Mouse (Mus musculus) spleen, adult 2 months (tissue): ENCODE results near the gene Smpd3. TPM values are rescaled to one million over a fixed set of nuclear protein-coding genes. Genes with fewer than 3 reads are reported as not detected.

Source experiments
- DNase-seq, 2 experiments: peaks; one replicate each; pipeline versions ENCODE4 v3.0.0 to v3.0.0-alpha.2; 2012 to 2021; ENCODE audit warnings: low spot score in 2 of 2, low read depth in 1 of 2
- H3K27ac ChIP-seq: fragments of 200-500 bp; 2 replicates; pipeline ENCODE4 v1.5.1; 2012; ENCODE audit warnings: low read length, inconsistent platforms; ENCODE audit not compliant: insufficient read depth
- H3K27me3 ChIP-seq: fragments of 200-500 bp; 2 replicates; pipeline ENCODE4 v1.6.1; 2012; ENCODE audit warnings: mild to moderate bottlenecking, moderate library complexity, low read length, inconsistent platforms; ENCODE audit not compliant: control insufficient read depth, insufficient read depth
- H3K36me3 ChIP-seq: fragments of 200-500 bp; 2 replicates; pipeline ENCODE4 v1.6.1; 2012; ENCODE audit warnings: mild to moderate bottlenecking, low read length, inconsistent platforms; ENCODE audit not compliant: control insufficient read depth, insufficient read depth
- H3K4me1 ChIP-seq: fragments of 200-500 bp; 2 replicates; pipeline ENCODE4 v1.6.1; 2011; ENCODE audit warnings: inconsistent platforms; ENCODE audit not compliant: control insufficient read depth, insufficient read depth, insufficient read length
- H3K4me3 ChIP-seq: fragments of 200-500 bp; 2 replicates; pipeline ENCODE4 v1.5.1; 2011; ENCODE audit warnings: mild to moderate bottlenecking, inconsistent platforms; ENCODE audit not compliant: insufficient read depth, insufficient read length; ENCODE audit errors: extremely low read depth
- CTCF ChIP-seq: fragments of 200-500 bp; IDR thresholded peaks from 2 replicates; pipeline ENCODE4 v1.5.1; 2011; ENCODE audit warnings: mild to moderate bottlenecking, inconsistent platforms; ENCODE audit not compliant: insufficient read depth, insufficient read length, insufficient replicate concordance; ENCODE audit errors: extremely low read depth
- POLR2A ChIP-seq: fragments of 200-500 bp; IDR thresholded peaks from 2 replicates; pipeline ENCODE4 v1.6.1; 2011; ENCODE audit warnings: low read depth, low read length, inconsistent platforms
- WGBS: fragments of 180-500 bp; shearing (Covaris S2); methylation state at CpG from one replicate; pipeline ENCODE4 v1.1.7; 2018; 5-methylcytosine and 5-hydroxymethylcytosine counted together
- polyA plus RNA-seq: library from polyadenylated mRNA; depleted of rRNA; stranded (reverse); fragments of >200 nt; gene quantifications from 2 replicates; pipeline ENCODE4 v1.2.3, GENCODE M21; 2012

Smpd3 gene
- polyA plus RNA-seq, 1 experiment: 1.1 TPM

DNA sequence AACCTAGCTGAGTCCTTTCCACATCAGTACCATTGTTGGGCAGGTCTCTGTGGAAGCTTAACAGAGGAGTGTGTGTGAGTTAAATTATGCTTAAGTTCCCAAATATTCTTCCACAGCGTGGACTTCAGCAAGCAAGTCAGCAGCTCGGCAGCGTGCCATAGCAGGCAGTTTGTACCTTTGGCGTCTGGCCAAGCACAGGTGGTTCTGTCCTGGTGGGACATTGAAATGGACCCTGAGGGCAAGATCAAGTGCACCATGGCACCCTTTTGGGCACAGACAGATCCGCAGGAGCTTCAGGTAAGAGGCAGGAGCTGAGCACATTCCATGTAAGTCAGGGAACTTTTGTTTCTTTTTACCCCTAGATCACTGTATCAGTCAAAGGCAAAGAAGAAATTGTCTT lies 100.7 kb downstream of the Smpd3 start:
- no peak overlapping the region for H3K27ac ChIP-seq
- H3K4me1 ChIP-seq: no peaks in the 10 kb centered on the region
- peaks cover 16% of the 10 kb centered on the region for H3K36me3 ChIP-seq
- TF ChIP-seq CTCF (no peak), POLR2A (no peak)
- no peaks in the 10 kb centered on the region for H3K27me3 ChIP-seq
- WGBS: 94% methylated on average over 5 of the region's 5 CpGs
- DNase-seq: no peak
- no peak overlapping the region for H3K4me3 ChIP-seq

DNA sequence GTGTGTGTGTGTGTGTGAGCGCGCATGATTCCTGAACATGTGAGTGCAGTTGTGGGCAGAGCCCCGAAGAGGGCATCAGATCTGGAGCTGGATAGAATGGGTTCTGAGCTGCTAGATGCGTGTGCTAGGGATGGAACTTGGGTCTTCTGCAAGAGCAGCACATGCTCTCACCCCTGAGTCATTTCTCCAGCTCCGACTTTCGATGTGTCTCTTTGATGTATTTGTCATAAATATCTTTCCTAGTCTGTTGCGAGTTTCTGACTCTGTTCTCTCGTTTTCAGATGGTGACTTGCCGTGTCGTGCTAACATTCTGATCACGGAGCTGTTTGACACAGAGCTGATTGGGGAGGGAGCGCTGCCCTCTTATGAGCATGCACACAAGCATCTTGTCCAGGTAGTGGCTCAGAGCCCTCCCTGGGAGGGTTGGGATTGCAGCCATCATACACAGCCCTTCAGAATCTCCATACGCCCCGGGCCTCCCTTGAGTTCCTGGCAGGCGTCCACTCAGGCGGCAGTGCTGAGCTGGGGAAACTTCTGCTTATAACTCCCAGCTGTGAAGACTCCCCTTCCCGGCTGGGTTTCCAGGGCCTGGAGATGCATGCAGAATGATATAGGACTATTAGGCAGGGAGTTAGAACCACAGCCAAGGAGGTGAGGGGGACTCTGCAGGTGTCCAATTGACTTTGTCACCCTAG lies 103.1 kb downstream of the Smpd3 start:
- no peak overlapping the region for H3K4me3 ChIP-seq
- no peaks in the 10 kb centered on the region for H3K27me3 ChIP-seq
- H3K4me1 ChIP-seq: no peaks in the 10 kb centered on the region
- WGBS: 95% methylated on average over 17 of the region's 17 CpGs
- H3K36me3 ChIP-seq: peaks cover 16% of the 10 kb centered on the region
- TF ChIP-seq POLR2A: no peak
- TF ChIP-seq CTCF: no peak
- H3K27ac ChIP-seq: no peak overlapping the region
- no peak for DNase-seq

DNA sequence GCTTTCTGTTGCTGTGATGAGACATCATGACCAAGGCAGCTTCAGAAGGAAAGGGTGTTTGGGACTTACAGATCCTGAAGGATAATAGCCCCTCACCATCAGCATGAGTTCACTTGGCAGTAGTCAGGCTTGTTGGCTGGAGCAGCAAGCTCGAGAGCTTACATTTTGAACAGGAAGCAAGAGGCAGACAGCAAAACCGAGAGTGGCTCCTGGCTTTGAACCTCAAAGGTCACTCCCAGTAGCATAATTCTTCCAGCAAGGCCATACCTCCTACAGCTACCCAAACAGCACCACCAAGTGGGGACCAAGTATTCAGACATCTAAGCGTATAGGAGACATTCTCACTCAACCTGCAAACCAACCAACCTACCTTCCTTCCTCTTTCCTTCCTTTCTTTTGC lies 105.0 kb downstream of the Smpd3 start:
- 65% methylated on average over 3 of the region's 3 CpGs for WGBS
- Histone ChIP-seq H3K27ac (no peak overlapping the region), H3K4me3 (no peak overlapping the region), H3K27me3 (no peaks in the 10 kb centered on the region), H3K4me1 (no peaks in the 10 kb centered on the region), H3K36me3 (peaks cover 18% of the 10 kb centered on the region)
- DNase-seq: no peak
- no peak for TF ChIP-seq POLR2A
- TF ChIP-seq CTCF: no peak

GRCm38 (mm10) chr8:106231536-106231935 lies 106.3 kb downstream of the Smpd3 start:
- Histone ChIP-seq H3K4me3 (no peak overlapping the region), H3K27ac (no peak overlapping the region), H3K36me3 (peaks cover 12% of the 10 kb centered on the region), H3K27me3 (no peaks in the 10 kb centered on the region), H3K4me1 (no peaks in the 10 kb centered on the region)
- no peak for TF ChIP-seq CTCF
- no peak for TF ChIP-seq POLR2A
- 91% methylated on average over 7 of the region's 7 CpGs for WGBS
- no peak for DNase-seq

GRCm38 (mm10) chr8:106226589-106226988 lies 111.2 kb downstream of the Smpd3 start:
- Histone ChIP-seq H3K27me3 (no peaks in the 10 kb centered on the region), H3K36me3 (peaks cover 10% of the 10 kb centered on the region), H3K27ac (no peak overlapping the region), H3K4me1 (no peaks in the 10 kb centered on the region), H3K4me3 (no peak overlapping the region)
- peak in 1 of 2 experiments; percentile 34 for DNase-seq
- 57% methylated on average over 9 of the region's 9 CpGs for WGBS
- TF ChIP-seq CTCF: peak; percentile 59; the same call in 1 of the 2 replicates
- TF ChIP-seq POLR2A: no peak

- WGBS: 93% methylated on average over 3 of the region's 3 CpGs
- Histone ChIP-seq H3K36me3 (peaks cover 15% of the 10 kb centered on the region), H3K27ac (no peak overlapping the region), H3K4me1 (no peaks in the 10 kb centered on the region), H3K4me3 (no peak overlapping the region), H3K27me3 (no peaks in the 10 kb centered on the region)
- DNase-seq: no peak
- TF ChIP-seq POLR2A (no peak), CTCF (no peak)
Observed at GRCm38 (mm10) chr8:106219620-106220019, 118.2 kb downstream of the Smpd3 start.

DNA sequence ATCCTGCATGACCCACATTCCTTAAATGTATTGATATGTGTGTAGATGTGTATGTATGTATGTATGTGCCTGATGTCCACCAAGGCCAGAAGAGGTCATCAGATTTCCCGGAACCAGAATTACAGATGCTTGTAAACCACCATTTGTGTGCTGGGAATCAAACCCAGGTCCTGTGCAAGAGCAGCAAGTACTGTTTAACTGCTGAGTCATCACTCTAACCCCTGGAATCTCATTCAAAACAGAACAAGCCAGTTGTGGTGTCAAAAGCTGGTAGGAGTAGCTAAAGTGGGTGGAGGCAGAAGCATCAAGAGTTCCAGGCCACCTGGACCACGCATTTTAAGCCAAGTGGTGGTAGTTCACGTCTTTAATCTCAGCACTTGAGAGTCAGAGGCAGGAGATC lies 123.8 kb downstream of the Smpd3 start:
- TF ChIP-seq POLR2A: no peak
- no peak for TF ChIP-seq CTCF
- no peaks in the 10 kb centered on the region for H3K27me3 ChIP-seq
- 95% methylated on average over 3 of the region's 3 CpGs for WGBS
- peaks cover 10% of the 10 kb centered on the region for H3K36me3 ChIP-seq
- H3K4me1 ChIP-seq: no peaks in the 10 kb centered on the region; the same call in 1 of the 2 replicates
- H3K27ac ChIP-seq: no peak overlapping the region
- H3K4me3 ChIP-seq: no peak overlapping the region
- DNase-seq: no peak
